Mouse (Mus musculus): ENCODE data around the gene Phf14. TPM values are rescaled to one million over a fixed set of nuclear protein-coding genes. Genes with fewer than 3 reads are reported as not detected.

Gene Phf14
- polyA plus RNA-seq, 1 experiment from 2014 or later: 87.7 TPM

GRCm38 (mm10) chr6:12059971-12060370 is 152.4 kb downstream of the Phf14 start:
- Histone ChIP-seq H3K4me2 (ENCODE audit: low read length) (no peak overlapping the region), H3K27me3 (ENCODE audit: insufficient read depth, low read length) (no peaks in the 10 kb centered on the region), H3K4me3 (replicated peaks; ENCODE audit: low read depth, low read length) (no peak overlapping the region), H3K27ac (no peak overlapping the region), H3K9ac (ENCODE audit: low read depth, low read length) (no peak overlapping the region), H3K9me3 (replicated peaks; ENCODE audit: low read length) (no peaks in the 10 kb centered on the region), H3K36me3 (ENCODE audit: insufficient read depth, low read length) (0 out of 2 replicates have a peak, but pooled peaks cover 6% of the 10 kb centered on the region), H3K4me1 (replicated peaks; ENCODE audit: insufficient read depth, low read length) (no peaks in the 10 kb centered on the region)
- ATAC-seq (replicated peaks; ENCODE audit: low FRiP score, low read depth) (no peak), DNase-seq (ENCODE audit: low spot score) (no peak)
- 84% methylated on average over 7 of the region's 7 CpGs for WGBS
- TF ChIP-seq CTCF (IDR thresholded peaks at IDR 0.05; ENCODE audit: low read depth): no peak

GRCm38 (mm10) chr6:12060452-12061140 is 153.0 kb downstream of the Phf14 start:
- Histone ChIP-seq H3K9me3 (replicated peaks; ENCODE audit: low read length) (no peaks in the 10 kb centered on the region), H3K9ac (ENCODE audit: low read depth, low read length) (no peak overlapping the region), H3K4me3 (replicated peaks; ENCODE audit: low read depth, low read length) (no peak overlapping the region), H3K36me3 (ENCODE audit: insufficient read depth, low read length) (0 out of 2 replicates have a peak, but pooled peaks cover 4% of the 10 kb centered on the region), H3K27me3 (ENCODE audit: insufficient read depth, low read length) (no peaks in the 10 kb centered on the region), H3K4me2 (ENCODE audit: low read length) (no peak overlapping the region), H3K27ac (no peak overlapping the region), H3K4me1 (replicated peaks; ENCODE audit: insufficient read depth, low read length) (no peaks in the 10 kb centered on the region)
- WGBS: 79% methylated on average over 9 of the region's 9 CpGs
- DNase-seq (ENCODE audit: low spot score): no peak
- no peak for ATAC-seq (replicated peaks; ENCODE audit: low FRiP score, low read depth)
- TF ChIP-seq CTCF (IDR thresholded peaks at IDR 0.05; ENCODE audit: low read depth): no peak

- TF ChIP-seq CTCF (IDR thresholded peaks at IDR 0.05; ENCODE audit: low read depth): no peak
- Histone ChIP-seq H3K36me3 (ENCODE audit: insufficient read depth, low read length) (no peaks in the 10 kb centered on the region), H3K9me3 (replicated peaks; ENCODE audit: low read length) (no peaks in the 10 kb centered on the region), H3K4me3 (replicated peaks; ENCODE audit: low read depth, low read length) (no peak overlapping the region), H3K4me1 (replicated peaks; ENCODE audit: insufficient read depth, low read length) (no peaks in the 10 kb centered on the region), H3K9ac (ENCODE audit: low read depth, low read length) (no peak overlapping the region), H3K27ac (no peak overlapping the region), H3K27me3 (ENCODE audit: insufficient read depth, low read length) (no peaks in the 10 kb centered on the region), H3K4me2 (ENCODE audit: low read length) (no peak overlapping the region)
- WGBS: 75% methylated on average over 4 of the region's 4 CpGs
- no peak for DNase-seq (ENCODE audit: low spot score)
- no peak for ATAC-seq (replicated peaks; ENCODE audit: low FRiP score, low read depth)
Observed at GRCm38 (mm10) chr6:12067956-12068355, 160.3 kb downstream of the Phf14 start.

GRCm38 (mm10) chr6:12069357-12069756 is 161.7 kb downstream of the Phf14 start:
- no peaks in the 10 kb centered on the region for H3K27me3 ChIP-seq (ENCODE audit: insufficient read depth, low read length)
- no peak overlapping the region for H3K9ac ChIP-seq (ENCODE audit: low read depth, low read length)
- no peaks in the 10 kb centered on the region for H3K4me1 ChIP-seq (replicated peaks; ENCODE audit: insufficient read depth, low read length)
- ATAC-seq (replicated peaks; ENCODE audit: low FRiP score, low read depth) (no peak), DNase-seq (ENCODE audit: low spot score) (no peak)
- no peak overlapping the region for H3K27ac ChIP-seq
- TF ChIP-seq CTCF (IDR thresholded peaks at IDR 0.05; ENCODE audit: low read depth): no peak
- H3K36me3 ChIP-seq (ENCODE audit: insufficient read depth, low read length): no peaks in the 10 kb centered on the region
- H3K4me2 ChIP-seq (ENCODE audit: low read length): no peak overlapping the region
- WGBS: 78% methylated on average over 2 of the region's 2 CpGs
- no peaks in the 10 kb centered on the region for H3K9me3 ChIP-seq (replicated peaks; ENCODE audit: low read length)
- no peak overlapping the region for H3K4me3 ChIP-seq (replicated peaks; ENCODE audit: low read depth, low read length)

GRCm38 (mm10) chr6:12074599-12074998 is 167.0 kb downstream of the Phf14 start:
- ATAC-seq (replicated peaks; ENCODE audit: low FRiP score, low read depth): no peak
- no peaks in the 10 kb centered on the region for H3K36me3 ChIP-seq (ENCODE audit: insufficient read depth, low read length)
- WGBS: 50% methylated on average over 5 of the region's 5 CpGs
- no peak overlapping the region for H3K27ac ChIP-seq
- no peaks in the 10 kb centered on the region for H3K4me1 ChIP-seq (replicated peaks; ENCODE audit: insufficient read depth, low read length)
- H3K27me3 ChIP-seq (ENCODE audit: insufficient read depth, low read length): no peaks in the 10 kb centered on the region
- no peak overlapping the region for H3K4me3 ChIP-seq (replicated peaks; ENCODE audit: low read depth, low read length)
- H3K4me2 ChIP-seq (ENCODE audit: low read length): no peak overlapping the region
- H3K9me3 ChIP-seq (replicated peaks; ENCODE audit: low read length): no peaks in the 10 kb centered on the region
- H3K9ac ChIP-seq (ENCODE audit: low read depth, low read length): no peak overlapping the region
- TF ChIP-seq CTCF (IDR thresholded peaks at IDR 0.05; ENCODE audit: low read depth): no peak
- DNase-seq (ENCODE audit: low spot score): peak; percentile 7

GRCm38 (mm10) chr6:12077338-12077737 is 169.7 kb downstream of the Phf14 start:
- WGBS: 70% methylated on average over 7 of the region's 7 CpGs
- TF ChIP-seq CTCF (IDR thresholded peaks at IDR 0.05; ENCODE audit: low read depth): no peak
- Histone ChIP-seq H3K27ac (no peak overlapping the region), H3K9ac (ENCODE audit: low read depth, low read length) (no peak overlapping the region), H3K9me3 (replicated peaks; ENCODE audit: low read length) (no peaks in the 10 kb centered on the region), H3K4me1 (replicated peaks; ENCODE audit: insufficient read depth, low read length) (no peaks in the 10 kb centered on the region), H3K4me3 (replicated peaks; ENCODE audit: low read depth, low read length) (no peak overlapping the region), H3K4me2 (ENCODE audit: low read length) (no peak overlapping the region), H3K27me3 (ENCODE audit: insufficient read depth, low read length) (no peaks in the 10 kb centered on the region), H3K36me3 (ENCODE audit: insufficient read depth, low read length) (no peaks in the 10 kb centered on the region)
- DNase-seq (ENCODE audit: low spot score): no peak
- ATAC-seq (replicated peaks; ENCODE audit: low FRiP score, low read depth): no peak

All from kidney, postnatal 0 days (tissue).